Mouse (Mus musculus): Measurements from ENCODE around the gene Lamtor2. TPM values are rescaled to one million over a fixed set of nuclear protein-coding genes. Genes with fewer than 3 reads are reported as not detected.
A peak's percentile ranks its signal among the peaks of the same experiment; 100 is the strongest.
"Not testable (repeated sequence)": the region's sequence is repeated elsewhere in the genome, so short reads cannot be mapped to it uniquely, and the experiment has no call there.

Gene Lamtor2
- total RNA-seq (2014; rRNA removed), result 104 and 125 TPM in 2 replicates
- 201 and 204 TPM in 2 replicates for polyA plus RNA-seq (2012; rRNA removed)

GRCm38 (mm10) chr3:88552676-88553524 is at the start of gene Lamtor2:
Gene Lamtor2, minus strand, starts transcription at chr3:88553074.
- Histone ChIP-seq H3K27ac (replicated peaks; ENCODE audit: insufficient read depth, low read depth, low read length) (peak within 1 kb of the TSS; percentile 96), H3K36me3 (ENCODE audit: control insufficient read depth, insufficient read depth, low read length) (peaks cover 4% of the 10 kb centered on the region; the same call in 1 of the 2 replicates), H3K4me1 (ENCODE audit: control insufficient read depth, insufficient read depth, low read length) (peaks cover 6% of the 10 kb centered on the region), H3K79me2 (ENCODE audit: control insufficient read depth, insufficient read depth, low read length) (peaks cover 10% of the 10 kb centered on the region; the same call in 1 of the 2 replicates), H3K27me3 (ENCODE audit: control insufficient read depth, insufficient read depth, low read length) (no peaks in the 10 kb centered on the region), H3K4me3 (ENCODE audit: insufficient read depth, low read depth, low read length) (peak within 1 kb of the TSS; percentile 80), H3K9ac (ENCODE audit: low read depth, low read length) (peak within 1 kb of the TSS; percentile 93)
- TF ChIP-seq POLR2A (IDR thresholded peaks at IDR 0.05; ENCODE audit: extremely low read depth, insufficient read depth, low read length) (peak; percentile 69), CTCF (IDR thresholded peaks at IDR 0.05; ENCODE audit: low read depth, low read length) (no peak)
- DNase-seq (ENCODE audit: extremely low read depth, low read depth, low spot score), result peak; percentile 96
- under 1% methylated on average over 48 of the region's 48 CpGs for WGBS

GRCm38 (mm10) chr3:88602466-88602865 is 49.6 kb upstream of the Lamtor2 start:
- Histone ChIP-seq H3K4me3 (ENCODE audit: insufficient read depth, low read depth, low read length) (no peak overlapping the region), H3K36me3 (ENCODE audit: control insufficient read depth, insufficient read depth, low read length) (no peaks in the 10 kb centered on the region), H3K27me3 (ENCODE audit: control insufficient read depth, insufficient read depth, low read length) (no peaks in the 10 kb centered on the region), H3K27ac (replicated peaks; ENCODE audit: insufficient read depth, low read depth, low read length) (no peak overlapping the region), H3K9ac (ENCODE audit: low read depth, low read length) (no peak overlapping the region), H3K4me1 (ENCODE audit: control insufficient read depth, insufficient read depth, low read length) (no peaks in the 10 kb centered on the region), H3K79me2 (ENCODE audit: control insufficient read depth, insufficient read depth, low read length) (no peaks in the 10 kb centered on the region)
- no peak for DNase-seq (ENCODE audit: extremely low read depth, low read depth, low spot score)
- 65% methylated on average over 4 of the region's 4 CpGs for WGBS
- TF ChIP-seq CTCF (IDR thresholded peaks at IDR 0.05; ENCODE audit: low read depth, low read length) (no peak), POLR2A (IDR thresholded peaks at IDR 0.05; ENCODE audit: extremely low read depth, insufficient read depth, low read length) (no peak)

DNA sequence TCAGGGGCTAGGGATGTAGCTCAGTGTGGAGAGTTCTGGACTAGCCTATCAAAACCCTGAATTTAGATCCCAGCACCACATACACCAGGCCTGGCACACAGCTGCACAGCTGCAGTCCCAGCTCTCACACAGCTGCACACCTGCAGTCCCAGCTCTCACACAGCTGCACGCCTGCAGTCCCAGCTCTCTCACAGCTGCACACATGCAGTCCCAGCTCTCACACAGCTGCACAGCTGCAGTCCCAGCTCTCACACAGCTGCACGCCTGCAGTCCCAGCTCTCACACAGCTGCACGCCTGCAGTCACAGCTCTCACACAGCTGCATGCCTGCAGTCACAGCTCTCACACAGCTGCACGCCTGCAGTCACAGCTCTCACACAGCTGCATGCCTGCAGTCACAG is 43.7 kb upstream of the Lamtor2 start:
- H3K27ac ChIP-seq (replicated peaks; ENCODE audit: insufficient read depth, low read depth, low read length); H3K36me3 ChIP-seq (ENCODE audit: control insufficient read depth, insufficient read depth, low read length); H3K4me1 ChIP-seq (ENCODE audit: control insufficient read depth, insufficient read depth, low read length); H3K79me2 ChIP-seq (ENCODE audit: control insufficient read depth, insufficient read depth, low read length); DNase-seq (ENCODE audit: extremely low read depth, low read depth, low spot score); H3K9ac ChIP-seq (ENCODE audit: low read depth, low read length); H3K27me3 ChIP-seq (ENCODE audit: control insufficient read depth, insufficient read depth, low read length); H3K4me3 ChIP-seq (ENCODE audit: insufficient read depth, low read depth, low read length): not testable (repeated sequence)
- 92% methylated on average over 4 of the region's 4 CpGs for WGBS

GRCm38 (mm10) chr3:88593893-88594580 is 41.2 kb upstream of the Lamtor2 start:
- Histone ChIP-seq H3K9ac (ENCODE audit: low read depth, low read length) (no peak overlapping the region), H3K79me2 (ENCODE audit: control insufficient read depth, insufficient read depth, low read length) (no peaks in the 10 kb centered on the region), H3K4me3 (ENCODE audit: insufficient read depth, low read depth, low read length) (no peak overlapping the region), H3K4me1 (ENCODE audit: control insufficient read depth, insufficient read depth, low read length) (peaks cover 12% of the 10 kb centered on the region), H3K36me3 (ENCODE audit: control insufficient read depth, insufficient read depth, low read length) (no peaks in the 10 kb centered on the region), H3K27ac (replicated peaks; ENCODE audit: insufficient read depth, low read depth, low read length) (no peak overlapping the region), H3K27me3 (ENCODE audit: control insufficient read depth, insufficient read depth, low read length) (no peaks in the 10 kb centered on the region)
- TF ChIP-seq CTCF (IDR thresholded peaks at IDR 0.05; ENCODE audit: low read depth, low read length), result no peak
- TF ChIP-seq POLR2A (IDR thresholded peaks at IDR 0.05; ENCODE audit: extremely low read depth, insufficient read depth, low read length), result no peak
- DNase-seq (ENCODE audit: extremely low read depth, low read depth, low spot score), result peak; percentile 53
- WGBS, result 79% methylated on average over 10 of the region's 10 CpGs

GRCm38 (mm10) chr3:88592942-88593576 is 40.2 kb upstream of the Lamtor2 start:
- Histone ChIP-seq H3K4me3 (ENCODE audit: insufficient read depth, low read depth, low read length) (no peak overlapping the region), H3K27me3 (ENCODE audit: control insufficient read depth, insufficient read depth, low read length) (no peaks in the 10 kb centered on the region), H3K79me2 (ENCODE audit: control insufficient read depth, insufficient read depth, low read length) (no peaks in the 10 kb centered on the region), H3K4me1 (ENCODE audit: control insufficient read depth, insufficient read depth, low read length) (peaks cover 12% of the 10 kb centered on the region), H3K27ac (replicated peaks; ENCODE audit: insufficient read depth, low read depth, low read length) (no peak overlapping the region), H3K9ac (ENCODE audit: low read depth, low read length) (no peak overlapping the region), H3K36me3 (ENCODE audit: control insufficient read depth, insufficient read depth, low read length) (peaks cover 2% of the 10 kb centered on the region; the same call in 1 of the 2 replicates)
- no peak for DNase-seq (ENCODE audit: extremely low read depth, low read depth, low spot score)
- no peak for TF ChIP-seq CTCF (IDR thresholded peaks at IDR 0.05; ENCODE audit: low read depth, low read length)
- TF ChIP-seq POLR2A (IDR thresholded peaks at IDR 0.05; ENCODE audit: extremely low read depth, insufficient read depth, low read length), result no peak
- 62% methylated on average over 10 of the region's 10 CpGs for WGBS

All from liver, adult 2 months (tissue).